Mouse (Mus musculus) thymus, postnatal 25 days (tissue): ENCODE data around the gene Trim61.

Experiments
- DNase-seq: peaks from one replicate; pipeline ENCODE4 v3.0.0; 2022

The Trim61 gene

GRCm38 (mm10) chr8:64983150-64983897 lies 35.0 kb downstream of the Trim61 start:
- DNase-seq = no peak
